Mouse (Mus musculus): ENCODE measurements around the gene Ufd1. TPM values are rescaled to one million over a fixed set of nuclear protein-coding genes. Genes with fewer than 3 reads are reported as not detected.

Gene Ufd1
- 100 and 104 TPM in 2 replicates for polyA plus RNA-seq (2016; fragmentation: Nextera tagmentation; extraction: Ambion mirVana)

DNA sequence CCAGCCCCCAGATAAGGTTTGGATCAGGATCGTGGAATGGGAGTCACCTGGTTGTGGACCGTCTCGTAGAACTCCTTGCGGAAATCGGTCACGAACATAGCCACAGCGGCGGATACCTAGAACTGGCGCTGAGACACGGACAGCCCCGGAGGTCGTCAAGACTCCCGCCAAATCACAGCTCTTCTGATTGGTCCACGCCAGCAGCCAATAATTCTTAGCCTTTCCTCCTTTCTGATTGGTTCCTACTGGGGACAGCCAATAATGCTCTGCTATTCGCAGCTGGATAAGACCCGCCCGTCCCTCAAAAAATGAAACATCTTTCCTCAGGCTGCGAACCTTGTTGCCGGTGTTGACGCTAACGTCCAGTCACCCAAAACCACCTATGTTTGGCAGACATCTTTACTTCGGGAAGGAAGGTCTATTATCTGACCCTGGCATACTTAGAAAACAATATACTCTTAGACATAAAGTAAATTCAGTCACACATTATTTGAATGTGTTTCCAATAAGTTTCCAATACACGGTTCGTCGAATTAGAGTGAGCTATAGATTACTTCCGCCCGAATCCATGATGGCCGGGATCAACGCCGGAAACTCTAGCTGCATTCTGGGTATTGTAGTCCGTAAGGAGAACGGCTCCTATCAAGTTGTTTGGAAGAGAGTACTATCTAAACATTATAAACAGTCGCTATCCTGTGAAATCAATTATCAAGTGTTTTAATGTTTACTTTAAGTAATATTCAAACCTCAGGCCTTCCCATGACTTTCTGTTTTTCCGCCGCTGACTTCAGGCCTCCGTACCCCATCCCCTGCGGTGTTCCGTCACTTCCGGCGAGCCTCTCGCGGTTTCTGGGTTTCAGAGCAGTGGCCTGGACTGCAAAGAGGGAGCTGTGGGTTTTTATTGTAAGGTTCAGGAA lies at the start of gene Ufd1, which contains the start of gene Cdc45:
Gene Ufd1 (plus strand): TSS at position 312 of the 917 bp plus-strand sequence.
Gene Cdc45 (minus strand): TSS at position 520 of the 917 bp plus-strand sequence.
- DNase-seq (ENCODE audit: low spot score), result peak; percentile 91
- Histone ChIP-seq H3K4me1 (replicated peaks) (peaks cover 30% of the 10 kb centered on the region), H3K27me3 (ENCODE audit: insufficient read depth, poor library complexity, severe bottlenecking) (no peaks in the 10 kb centered on the region), H3K27ac (peak within 1 kb of the TSS; percentile 91), H3K36me3 (peaks cover 55% of the 10 kb centered on the region), H3K9me3 (no peaks in the 10 kb centered on the region), H3K4me3 (peak within 1 kb of the TSS; percentile 79)
- WGBS, result under 1% methylated on average over 42 of the region's 42 CpGs

DNA sequence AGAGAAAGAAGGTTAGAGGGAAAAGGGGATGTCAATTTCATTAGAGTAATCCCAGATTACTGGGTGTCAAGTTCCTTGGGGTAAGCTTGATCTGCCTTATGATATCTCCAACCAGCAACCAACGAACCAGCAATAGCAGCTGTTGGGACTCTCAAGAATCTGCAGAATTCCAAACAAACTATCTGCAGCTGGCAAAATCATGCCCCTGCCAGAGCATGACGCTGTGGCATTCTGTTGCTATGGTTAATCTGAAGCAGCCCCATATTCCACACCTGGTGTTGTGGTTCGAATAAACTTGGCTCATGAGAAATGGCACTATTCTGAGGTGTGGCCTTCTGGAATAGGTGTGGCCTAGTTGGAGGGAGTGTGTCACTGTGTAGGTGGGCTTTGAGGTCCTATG lies 48.6 kb upstream of the Ufd1 start:
- H3K9me3 ChIP-seq, result no peaks in the 10 kb centered on the region
- 78% methylated on average over 3 of the region's 3 CpGs for WGBS
- H3K4me3 ChIP-seq, result no peak overlapping the region
- H3K27me3 ChIP-seq (ENCODE audit: insufficient read depth, poor library complexity, severe bottlenecking), result no peaks in the 10 kb centered on the region
- no peak for DNase-seq (ENCODE audit: low spot score)
- no peaks in the 10 kb centered on the region for H3K4me1 ChIP-seq (replicated peaks)
- no peak overlapping the region for H3K27ac ChIP-seq
- H3K36me3 ChIP-seq, result no peaks in the 10 kb centered on the region

DNA sequence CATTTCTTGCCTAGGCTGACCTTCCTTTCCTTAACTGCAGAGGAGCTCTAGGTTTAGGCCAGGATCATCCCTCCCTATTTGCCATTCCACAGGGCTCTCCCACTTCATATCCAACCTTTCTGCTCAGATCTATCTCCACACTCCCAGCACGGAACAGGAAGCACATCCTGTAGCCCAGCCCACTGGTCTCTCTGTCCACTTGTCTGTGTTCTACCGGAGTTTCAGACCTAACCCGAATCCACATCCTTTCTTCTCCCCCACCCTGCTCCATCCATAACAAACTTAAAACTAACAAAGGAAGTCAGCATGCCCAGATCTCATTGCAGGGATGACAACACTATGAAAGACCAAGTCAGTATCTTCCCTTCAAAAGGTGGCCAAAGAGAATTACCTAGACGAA lies 45.2 kb upstream of the Ufd1 start:
- no peak for DNase-seq (ENCODE audit: low spot score)
- Histone ChIP-seq H3K36me3 (no peaks in the 10 kb centered on the region), H3K27ac (no peak overlapping the region), H3K4me3 (no peak overlapping the region), H3K4me1 (replicated peaks) (no peaks in the 10 kb centered on the region), H3K27me3 (ENCODE audit: insufficient read depth, poor library complexity, severe bottlenecking) (no peaks in the 10 kb centered on the region), H3K9me3 (no peaks in the 10 kb centered on the region)
- WGBS, result 78% methylated on average over 4 of the region's 4 CpGs

DNA sequence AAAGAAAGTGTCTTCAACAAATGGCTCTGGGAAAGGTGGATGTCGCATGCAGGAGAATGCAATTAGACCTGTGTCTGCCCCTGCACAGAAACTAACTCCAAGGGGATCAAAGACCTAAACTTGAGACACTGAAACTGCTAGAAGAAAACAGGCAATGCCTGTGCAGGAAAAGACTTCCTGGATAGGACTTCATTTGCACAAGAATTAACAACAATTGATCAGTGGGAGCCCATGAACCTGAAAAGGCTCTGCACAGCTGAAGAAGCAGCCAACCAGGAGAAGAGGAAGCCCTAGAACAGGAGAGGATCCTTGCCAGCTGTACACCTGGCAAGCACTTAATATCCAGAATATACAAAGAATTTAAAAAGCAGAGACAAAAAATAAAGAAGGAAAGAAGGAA lies 42.1 kb upstream of the Ufd1 start:
- no peak overlapping the region for H3K4me3 ChIP-seq
- no peaks in the 10 kb centered on the region for H3K9me3 ChIP-seq
- no peak for DNase-seq (ENCODE audit: low spot score)
- H3K27ac ChIP-seq, result no peak overlapping the region
- H3K4me1 ChIP-seq (replicated peaks), result peaks cover 14% of the 10 kb centered on the region
- H3K36me3 ChIP-seq, result no peaks in the 10 kb centered on the region
- WGBS, result 69% methylated on average over 1 of the region's 1 CpGs
- H3K27me3 ChIP-seq (ENCODE audit: insufficient read depth, poor library complexity, severe bottlenecking), result peaks cover 6% of the 10 kb centered on the region

DNA sequence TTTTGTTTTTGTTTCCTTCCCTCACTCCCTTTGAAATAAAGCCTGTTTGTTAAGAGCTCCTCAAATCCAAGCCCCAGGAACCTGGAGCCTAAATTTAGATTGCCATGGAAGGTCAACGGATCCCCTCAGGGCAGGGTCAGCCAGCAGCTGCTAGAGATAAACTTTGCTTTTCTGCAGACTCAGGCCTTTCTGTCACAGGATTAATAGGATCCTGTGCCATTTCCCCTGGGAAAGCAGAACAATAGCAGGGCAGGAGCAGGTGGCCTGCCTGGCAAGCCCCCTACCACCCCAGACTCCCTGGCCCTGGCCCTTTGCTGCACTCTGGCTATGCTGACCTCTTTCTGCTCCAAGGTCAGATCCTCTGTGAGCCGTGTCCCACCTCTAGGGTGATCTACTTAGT lies 37.6 kb upstream of the Ufd1 start:
- Histone ChIP-seq H3K27ac (0 out of 2 replicates have a peak overlapping the region, but pooled peaks have one; percentile 17), H3K4me1 (replicated peaks) (peaks cover 49% of the 10 kb centered on the region), H3K9me3 (no peaks in the 10 kb centered on the region), H3K36me3 (no peaks in the 10 kb centered on the region), H3K27me3 (ENCODE audit: insufficient read depth, poor library complexity, severe bottlenecking) (peaks cover 50% of the 10 kb centered on the region), H3K4me3 (no peak overlapping the region)
- peak; percentile 35 for DNase-seq (ENCODE audit: low spot score)
- WGBS, result 10% methylated on average over 2 of the region's 2 CpGs

DNA sequence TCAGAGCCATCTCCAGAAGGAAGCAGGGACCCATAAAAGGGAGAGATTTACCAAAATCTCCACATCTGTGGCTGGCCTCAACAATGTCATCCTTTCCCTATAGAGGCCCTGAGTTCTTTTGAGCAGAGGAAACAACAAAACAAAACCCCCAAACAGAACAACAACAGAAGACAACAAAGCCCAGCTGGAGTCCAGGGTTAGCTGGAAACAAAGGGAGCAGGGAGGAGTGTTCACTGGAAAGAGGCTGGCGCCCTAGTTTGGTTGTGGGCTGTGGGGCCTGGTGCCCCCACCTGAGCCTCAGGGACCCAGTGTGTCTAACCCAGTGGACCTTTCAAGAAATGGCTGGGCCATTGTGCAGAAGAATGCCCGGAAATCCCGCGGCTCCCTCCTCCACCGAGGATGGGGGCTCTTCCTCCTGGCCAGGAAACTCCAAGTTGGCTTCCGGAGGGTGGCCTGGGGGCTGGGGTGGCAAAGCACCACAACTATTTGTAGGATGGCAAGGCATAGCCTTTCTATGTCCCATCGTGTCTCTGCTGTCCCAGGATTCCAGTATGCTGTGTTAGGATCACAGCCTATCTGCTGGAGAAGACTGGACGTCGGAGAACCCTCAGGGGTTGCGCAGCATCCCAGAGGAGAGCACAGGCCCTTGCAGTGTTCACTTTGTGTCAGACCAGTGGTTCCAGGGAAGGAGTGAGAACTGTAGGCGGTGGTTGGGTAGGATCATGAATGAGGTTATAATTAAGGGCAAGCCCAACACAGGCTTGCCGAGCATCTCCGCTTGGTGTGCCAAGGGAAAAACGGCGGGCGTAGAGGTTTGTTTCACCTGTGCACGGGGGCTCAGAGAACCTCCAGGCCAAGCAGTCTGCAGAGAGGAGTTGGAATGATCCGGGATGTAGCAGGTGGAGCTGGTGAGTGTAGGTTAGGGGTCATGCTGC lies 35.7 kb upstream of the Ufd1 start:
- peak overlapping the region; percentile 37; the same call in 1 of the 2 replicates for H3K27ac ChIP-seq
- H3K36me3 ChIP-seq, result peaks cover 12% of the 10 kb centered on the region
- H3K9me3 ChIP-seq, result no peaks in the 10 kb centered on the region
- DNase-seq (ENCODE audit: low spot score), result peak; percentile 7
- 22% methylated on average over 18 of the region's 18 CpGs for WGBS
- H3K4me3 ChIP-seq, result peak overlapping the region; percentile 55
- peaks cover 63% of the 10 kb centered on the region for H3K27me3 ChIP-seq (ENCODE audit: insufficient read depth, poor library complexity, severe bottlenecking)
- peaks cover 49% of the 10 kb centered on the region for H3K4me1 ChIP-seq (replicated peaks)

DNA sequence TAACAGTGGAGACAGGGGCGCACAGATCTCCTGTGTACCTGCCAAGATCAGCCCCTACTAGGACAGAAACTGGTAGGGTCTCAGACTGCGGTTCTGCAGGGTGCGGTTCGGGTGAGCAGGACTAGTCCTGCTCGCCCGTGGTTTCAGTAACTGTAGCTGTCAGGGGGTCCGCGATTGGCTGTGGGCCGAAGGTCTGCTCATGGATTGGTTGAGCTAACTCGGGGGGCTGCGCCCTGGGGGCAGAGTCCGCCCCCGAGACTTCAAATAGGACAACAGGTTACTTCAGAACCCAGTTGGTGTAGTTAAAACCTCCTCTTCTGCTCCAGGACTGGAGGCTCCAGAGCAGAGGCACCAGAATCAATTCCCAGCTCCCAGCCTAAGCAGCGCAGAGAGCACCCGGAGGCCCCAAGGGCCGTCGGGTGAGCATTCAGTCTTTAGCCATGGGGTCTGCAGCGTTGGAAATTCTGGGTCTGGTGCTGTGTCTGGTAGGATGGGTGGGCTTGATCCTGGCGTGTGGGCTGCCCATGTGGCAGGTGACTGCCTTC lies 35.0 kb upstream of the Ufd1 start, which contains the start of gene Cldn5:
Gene Cldn5 (plus strand): TSS at position 292 of the 545 bp plus-strand sequence.
- H3K9me3 ChIP-seq, result no peaks in the 10 kb centered on the region
- peaks cover 63% of the 10 kb centered on the region for H3K27me3 ChIP-seq (ENCODE audit: insufficient read depth, poor library complexity, severe bottlenecking)
- H3K4me1 ChIP-seq (replicated peaks), result peaks cover 49% of the 10 kb centered on the region
- WGBS, result 5% methylated on average over 19 of the region's 19 CpGs
- H3K27ac ChIP-seq, result peak within 1 kb of the TSS; percentile 59
- peaks cover 20% of the 10 kb centered on the region for H3K36me3 ChIP-seq
- DNase-seq (ENCODE audit: low spot score), result peak; percentile 45
- peak within 1 kb of the TSS; percentile 55 for H3K4me3 ChIP-seq

DNA sequence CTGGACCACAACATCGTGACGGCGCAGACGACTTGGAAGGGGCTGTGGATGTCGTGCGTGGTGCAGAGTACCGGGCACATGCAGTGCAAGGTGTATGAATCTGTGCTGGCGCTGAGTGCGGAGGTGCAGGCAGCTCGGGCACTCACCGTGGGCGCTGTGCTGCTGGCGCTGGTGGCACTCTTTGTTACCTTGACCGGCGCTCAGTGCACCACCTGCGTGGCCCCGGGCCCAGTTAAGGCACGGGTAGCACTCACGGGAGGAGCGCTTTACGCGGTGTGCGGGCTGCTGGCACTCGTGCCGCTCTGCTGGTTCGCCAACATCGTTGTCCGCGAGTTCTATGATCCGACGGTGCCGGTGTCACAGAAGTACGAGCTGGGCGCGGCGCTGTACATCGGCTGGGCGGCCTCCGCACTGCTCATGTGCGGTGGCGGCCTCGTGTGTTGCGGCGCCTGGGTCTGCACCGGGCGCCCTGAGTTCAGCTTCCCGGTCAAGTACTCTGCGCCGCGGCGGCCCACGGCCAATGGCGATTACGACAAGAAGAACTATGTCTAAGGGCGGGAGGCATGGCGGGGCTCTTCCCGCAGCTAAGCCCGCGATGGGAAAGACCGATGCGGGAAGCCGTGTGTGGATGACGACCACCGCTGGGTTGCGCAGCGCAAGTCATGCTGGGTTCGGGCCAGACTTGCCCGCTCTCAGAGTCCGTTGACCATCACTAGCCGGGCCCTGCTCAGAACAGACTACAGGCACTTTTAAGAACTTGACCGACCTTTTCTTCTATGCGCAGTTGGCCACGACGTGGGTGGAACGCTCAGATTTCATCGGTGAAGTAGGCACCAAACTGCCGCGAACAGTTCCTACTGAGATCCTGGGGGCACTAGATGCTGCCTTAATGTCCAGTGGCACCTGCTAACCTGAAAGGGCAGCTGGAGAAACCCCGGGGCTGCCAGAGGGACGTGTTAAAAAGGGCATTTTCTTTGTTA lies 34.2 kb upstream of the Ufd1 start:
- Histone ChIP-seq H3K9me3 (no peaks in the 10 kb centered on the region), H3K27me3 (ENCODE audit: insufficient read depth, poor library complexity, severe bottlenecking) (peaks cover 63% of the 10 kb centered on the region), H3K4me3 (peak overlapping the region; percentile 55), H3K27ac (peak overlapping the region; percentile 59), H3K36me3 (peaks cover 27% of the 10 kb centered on the region), H3K4me1 (replicated peaks) (peaks cover 49% of the 10 kb centered on the region)
- peak; percentile 47 for DNase-seq (ENCODE audit: low spot score)
- 2% methylated on average over 80 of the region's 80 CpGs for WGBS

DNA sequence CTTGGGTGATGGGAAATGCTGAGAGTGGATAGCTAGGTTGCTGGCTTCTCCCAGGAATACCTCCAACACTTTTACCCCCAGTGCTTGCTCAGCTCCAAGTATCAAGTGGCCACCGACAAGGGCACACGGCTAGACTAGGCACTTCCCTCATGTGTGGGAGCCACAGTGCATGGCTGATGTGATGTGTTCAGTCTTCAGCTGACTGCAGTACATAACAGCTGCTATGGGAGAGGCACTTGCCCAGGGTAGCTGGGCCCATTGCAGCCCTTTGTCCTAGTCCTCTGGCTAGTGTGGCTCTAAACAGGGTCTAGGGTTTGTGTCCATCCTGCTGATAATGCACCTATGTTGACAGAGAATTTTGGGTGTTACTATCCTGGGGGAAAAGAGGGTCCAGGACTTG lies 33.1 kb upstream of the Ufd1 start:
- no peak for DNase-seq (ENCODE audit: low spot score)
- Histone ChIP-seq H3K27me3 (ENCODE audit: insufficient read depth, poor library complexity, severe bottlenecking) (peaks cover 63% of the 10 kb centered on the region), H3K27ac (no peak overlapping the region), H3K9me3 (no peaks in the 10 kb centered on the region), H3K4me3 (peak overlapping the region; percentile 55), H3K36me3 (peaks cover 36% of the 10 kb centered on the region), H3K4me1 (replicated peaks) (peaks cover 45% of the 10 kb centered on the region)
- 64% methylated on average over 2 of the region's 2 CpGs for WGBS

DNA sequence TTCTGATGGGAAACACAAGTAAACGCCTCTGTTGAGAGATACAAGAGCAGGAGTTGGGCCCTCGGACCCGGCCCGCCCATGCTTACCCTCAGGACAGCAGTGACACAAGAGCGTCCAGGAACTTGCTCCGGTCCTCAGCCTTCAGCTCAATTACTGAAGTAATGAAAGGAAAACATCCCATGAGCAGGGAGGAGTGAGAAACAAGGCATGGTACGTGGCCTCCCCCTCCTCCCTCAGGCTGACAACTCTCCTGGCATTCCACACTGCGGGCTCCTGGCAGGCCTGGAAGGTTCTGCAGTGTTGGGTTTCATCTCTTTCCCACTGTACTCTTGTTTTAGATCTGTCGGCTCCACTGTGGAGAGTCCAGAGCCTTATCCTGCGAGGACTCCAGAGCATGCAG lies 29.8 kb upstream of the Ufd1 start:
- H3K27ac ChIP-seq, result no peak overlapping the region
- no peak overlapping the region for H3K4me3 ChIP-seq
- peaks cover 34% of the 10 kb centered on the region for H3K27me3 ChIP-seq (ENCODE audit: insufficient read depth, poor library complexity, severe bottlenecking)
- DNase-seq (ENCODE audit: low spot score), result no peak
- WGBS, result 94% methylated on average over 10 of the region's 10 CpGs
- peaks cover 15% of the 10 kb centered on the region for H3K4me1 ChIP-seq (replicated peaks)
- H3K36me3 ChIP-seq, result peaks cover 68% of the 10 kb centered on the region
- H3K9me3 ChIP-seq, result no peaks in the 10 kb centered on the region

DNA sequence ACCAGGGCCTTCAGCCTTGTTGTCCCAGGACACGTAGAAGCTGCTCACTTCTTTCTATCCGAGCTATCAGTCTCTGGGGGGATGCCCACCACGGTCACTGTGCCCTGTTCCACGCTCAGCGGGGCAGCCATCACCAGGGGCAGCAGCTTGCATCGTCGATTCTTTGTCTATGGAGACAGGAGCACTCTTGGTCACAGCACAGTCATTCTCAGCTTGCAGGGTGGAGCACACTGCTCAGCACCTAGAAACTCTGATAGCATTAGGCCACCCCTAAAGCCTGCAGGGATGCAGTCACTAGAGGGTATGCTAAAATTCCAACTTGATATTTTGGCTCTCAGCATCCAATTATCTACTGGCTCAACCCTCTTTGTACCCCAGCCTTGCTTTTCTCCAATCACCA lies 26.6 kb upstream of the Ufd1 start:
- no peak overlapping the region for H3K4me3 ChIP-seq
- no peak for DNase-seq (ENCODE audit: low spot score)
- WGBS, result 94% methylated on average over 7 of the region's 7 CpGs
- H3K4me1 ChIP-seq (replicated peaks), result no peaks in the 10 kb centered on the region
- peaks cover 93% of the 10 kb centered on the region for H3K36me3 ChIP-seq
- no peaks in the 10 kb centered on the region for H3K9me3 ChIP-seq
- H3K27me3 ChIP-seq (ENCODE audit: insufficient read depth, poor library complexity, severe bottlenecking), result peaks cover 2% of the 10 kb centered on the region
- H3K27ac ChIP-seq, result no peak overlapping the region

Data from hindbrain, embryonic 10.5 days (tissue).